Mouse (Mus musculus): ENCODE data around the gene Nqo1.

The Nqo1 gene

DNA sequence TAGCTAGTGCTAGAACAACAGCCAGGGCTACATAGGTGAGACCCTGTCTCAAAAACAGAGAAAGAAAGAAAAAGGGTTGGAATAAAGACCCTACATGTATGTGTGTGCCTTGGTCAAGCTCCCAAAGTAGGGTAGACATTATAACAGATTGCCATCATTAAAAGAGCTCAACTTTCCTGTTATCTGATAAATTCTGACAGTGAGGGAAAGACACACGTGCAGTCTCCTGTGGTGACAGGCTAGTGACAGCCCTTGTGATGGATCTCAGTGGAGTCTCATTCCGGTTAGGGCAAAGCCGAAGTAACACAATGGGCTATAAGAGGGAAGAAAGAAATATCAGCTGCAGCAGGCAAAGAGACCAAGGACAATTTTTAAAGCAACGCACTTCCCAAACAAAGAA, 1.1 kb upstream of the Nqo1 start:
- in situ Hi-C loops (cut with MboI), result no loop called here

DNA sequence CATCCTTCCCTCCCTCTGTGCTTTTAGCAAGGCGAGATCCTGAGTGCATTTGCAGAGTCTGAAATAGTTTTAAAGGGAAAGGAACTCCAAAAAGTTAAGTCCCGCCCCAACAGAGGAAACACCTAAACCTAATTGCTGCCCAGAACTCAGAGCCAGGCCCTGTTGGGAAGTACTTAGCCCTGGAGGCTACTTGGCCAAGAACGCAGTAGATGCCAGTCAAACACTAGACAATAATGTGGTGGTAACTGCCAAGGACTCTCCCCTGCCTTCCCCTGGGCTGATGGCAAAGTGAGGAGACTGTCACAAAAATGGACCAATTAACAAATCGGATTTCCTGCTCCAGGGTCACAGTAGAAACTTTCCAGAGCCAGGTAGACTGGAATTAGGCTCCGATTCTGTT, 1.1 kb downstream of the Nqo1 start:
- in situ Hi-C loops (cut with MboI), result no loop called here

DNA sequence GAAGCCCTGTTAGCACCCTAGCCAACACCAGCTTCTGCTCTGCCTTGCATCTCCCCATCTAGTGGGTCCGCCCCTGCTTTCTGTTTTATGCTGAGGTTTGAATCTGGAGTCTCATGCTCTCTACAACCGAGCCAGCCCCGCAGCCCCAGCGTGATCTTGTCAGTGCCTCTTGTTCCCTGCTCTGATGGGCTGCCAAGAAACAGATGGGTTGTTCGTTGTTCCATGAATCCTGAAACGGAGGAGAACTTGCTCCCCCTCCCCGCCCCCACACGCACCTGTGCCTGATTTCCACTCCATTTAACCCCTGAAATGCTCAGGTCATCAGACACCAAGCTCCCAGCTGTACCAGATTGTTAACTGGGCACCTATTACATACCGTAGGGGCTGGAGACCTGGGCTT, 3.5 kb downstream of the Nqo1 start:
- in situ Hi-C loops (cut with MboI), result no loop called here

- in situ Hi-C loops (cut with MboI), result no loop called here
These were observed 5.3 kb downstream of the Nqo1 start for GRCm38 (mm10) chr8:107397665-107398064.

GRCm38 (mm10) chr8:107396106-107396670, 6.8 kb downstream of the Nqo1 start:
- in situ Hi-C loops (cut with MboI), result no loop called here

- in situ Hi-C loops (cut with MboI), result no loop called here
These were observed 7.6 kb downstream of the Nqo1 start for GRCm38 (mm10) chr8:107395397-107395796.

DNA sequence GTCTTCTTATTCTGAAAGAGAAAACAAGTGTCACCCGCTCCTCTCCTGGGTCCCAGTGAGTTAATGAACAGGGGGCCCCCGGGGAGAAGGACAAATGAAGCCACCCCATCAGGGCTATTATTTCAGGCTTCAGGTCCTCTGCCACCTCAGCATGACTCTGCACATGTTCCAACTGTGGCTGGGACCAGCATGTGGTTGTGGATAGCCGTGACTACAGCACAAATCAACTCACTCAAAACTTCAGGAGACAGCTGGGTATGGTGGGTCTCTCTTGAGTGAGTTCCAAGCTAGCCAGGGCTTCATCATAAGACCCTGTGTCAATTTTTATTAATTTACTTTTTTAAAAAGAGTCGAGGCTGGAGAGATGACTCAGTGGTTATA, 11.9 kb downstream of the Nqo1 start:
- in situ Hi-C loops (cut with MboI), result no loop called here

DNA sequence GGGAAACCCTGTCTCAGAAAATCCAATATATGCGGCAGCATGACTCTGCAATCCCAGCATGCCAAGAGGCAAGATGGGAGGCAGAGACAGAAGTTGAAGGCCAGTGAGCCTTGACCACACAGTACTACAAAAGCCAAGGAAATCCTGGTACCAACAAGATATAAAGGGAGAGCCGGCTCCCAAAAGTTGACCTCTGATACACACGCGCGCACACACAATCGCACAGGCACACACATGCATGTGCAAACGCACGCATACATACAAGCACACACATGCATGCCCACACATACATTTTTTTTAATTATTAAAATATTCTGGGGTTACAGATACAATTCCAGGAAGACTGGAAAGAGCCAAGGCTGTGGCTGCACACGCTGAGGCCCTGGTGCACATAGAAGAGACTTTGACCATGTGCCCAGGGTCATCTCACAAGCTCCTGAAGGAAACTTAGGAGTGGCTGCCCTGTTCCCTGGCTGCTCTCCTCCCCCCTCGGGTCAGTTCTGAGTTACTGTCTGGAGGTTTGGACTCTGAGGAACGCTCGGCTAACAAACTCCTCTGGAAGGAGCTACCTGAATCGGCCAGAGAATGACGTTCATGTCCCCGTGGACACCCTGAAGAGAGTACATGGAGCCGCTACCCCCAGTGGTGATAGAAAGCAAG, 12.4 kb downstream of the Nqo1 start:
- in situ Hi-C loops (cut with MboI), result no loop called here

GRCm38 (mm10) chr8:107389557-107389956, 13.4 kb downstream of the Nqo1 start:
- in situ Hi-C loops (cut with MboI), result no loop called here

DNA sequence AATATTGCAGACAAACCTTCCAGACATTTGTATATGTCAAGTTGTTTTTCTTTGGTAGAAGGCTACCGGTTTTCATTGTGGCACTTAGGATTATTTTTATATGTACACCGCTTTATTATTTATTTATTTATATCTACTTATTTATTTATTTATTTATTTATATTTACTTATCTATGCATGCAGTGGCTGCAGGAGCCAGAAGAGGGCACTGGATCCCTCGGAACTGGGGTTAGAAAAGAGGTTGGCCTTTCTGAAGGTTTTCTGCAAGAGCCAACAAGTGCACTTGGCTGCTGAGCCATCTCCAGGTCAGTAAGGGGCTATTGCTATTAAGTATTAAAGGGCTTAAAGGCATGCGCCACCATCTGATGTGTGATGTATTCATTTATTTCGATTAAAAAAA, 15.1 kb downstream of the Nqo1 start:
- in situ Hi-C loops (cut with MboI), result no loop called here

DNA sequence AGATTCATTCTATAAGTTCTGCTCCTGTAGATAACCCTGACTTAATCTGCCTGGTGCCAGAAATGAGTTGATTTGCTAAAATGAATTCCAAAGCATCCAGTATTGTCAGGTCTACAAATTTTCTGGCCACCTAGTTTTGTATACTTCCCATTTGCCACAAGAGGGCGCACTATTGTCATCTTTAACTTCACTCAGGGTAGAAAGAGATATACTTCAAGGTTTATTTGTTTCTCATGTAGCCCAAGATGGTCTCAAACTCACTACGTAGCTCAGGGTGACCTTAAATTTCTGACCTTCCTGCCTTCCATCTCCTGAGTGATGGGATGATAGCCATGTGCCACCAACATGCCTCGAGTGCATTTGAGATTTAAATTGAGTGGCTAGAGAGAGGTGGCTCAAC, 16.4 kb downstream of the Nqo1 start:
- in situ Hi-C loops (cut with MboI), result no loop called here

DNA sequence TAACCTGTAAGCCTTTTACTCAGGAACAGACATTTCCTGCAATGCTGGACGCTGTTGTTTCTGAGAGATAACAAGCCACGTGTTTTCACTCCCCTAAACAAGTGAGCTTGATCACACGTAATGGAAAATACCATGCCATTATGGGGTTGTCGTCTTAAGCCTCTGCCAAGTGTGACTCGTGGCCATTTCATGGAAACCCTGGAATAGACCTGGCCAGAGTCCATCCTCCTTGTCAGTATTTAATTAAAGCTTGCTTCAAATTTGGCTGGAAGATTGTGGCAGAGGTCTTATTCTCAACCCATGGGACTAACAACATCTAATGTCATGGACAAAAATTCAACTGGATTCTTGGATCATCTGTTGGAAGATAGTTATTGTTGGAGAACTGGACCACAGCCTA, 16.8 kb downstream of the Nqo1 start:
- in situ Hi-C loops (cut with MboI), result no loop called here

- in situ Hi-C loops (cut with MboI), result no loop called here
These were observed 17.9 kb downstream of the Nqo1 start for GRCm38 (mm10) chr8:107385063-107385462.

DNA sequence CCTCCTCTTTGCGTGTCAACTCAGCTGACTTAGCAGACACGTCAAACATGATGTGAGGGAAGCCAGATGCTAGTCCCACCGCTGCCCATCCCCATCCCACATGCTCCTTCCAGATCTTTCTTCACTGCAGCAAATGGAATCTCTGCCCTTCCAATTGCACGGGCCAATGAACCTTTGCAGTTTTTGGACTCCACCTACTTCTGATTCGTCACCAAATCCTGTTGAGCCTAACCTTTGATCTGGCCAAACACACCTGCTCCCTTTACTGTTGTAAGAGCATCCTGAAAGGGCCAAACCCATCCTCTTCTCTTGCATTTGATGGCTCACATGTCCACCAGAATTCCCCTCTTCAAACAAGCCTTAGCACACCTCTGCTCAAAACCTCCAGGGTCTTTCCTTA, 18.4 kb downstream of the Nqo1 start:
- in situ Hi-C loops (cut with MboI), result no loop called here

DNA sequence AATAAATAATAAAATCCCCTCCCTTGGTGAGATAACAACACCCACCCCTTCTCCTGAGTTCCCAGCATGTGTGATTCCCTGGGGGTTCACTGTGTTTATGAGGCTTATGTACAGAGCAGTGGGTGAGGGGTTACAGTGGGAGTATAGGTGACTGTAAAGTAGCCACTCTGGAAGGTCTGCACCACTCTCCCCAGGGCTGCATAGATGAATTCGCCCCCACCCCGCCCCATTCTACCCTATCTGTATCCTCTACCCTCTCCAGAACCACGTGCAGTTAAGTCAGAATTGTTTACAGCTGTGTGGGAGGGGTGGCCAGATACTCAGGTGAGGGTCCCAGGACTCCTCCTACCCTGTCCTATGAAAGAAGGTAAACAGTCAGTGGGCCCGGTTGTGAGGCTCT, 20.1 kb downstream of the Nqo1 start:
- in situ Hi-C loops (cut with MboI), result no loop called here

GRCm38 (mm10) chr8:107381666-107382065, 21.3 kb downstream of the Nqo1 start:
- in situ Hi-C loops (cut with MboI), result no loop called here

- in situ Hi-C loops (cut with MboI), result no loop called here
These were observed 22.3 kb downstream of the Nqo1 start for GRCm38 (mm10) chr8:107380734-107381133.

DNA sequence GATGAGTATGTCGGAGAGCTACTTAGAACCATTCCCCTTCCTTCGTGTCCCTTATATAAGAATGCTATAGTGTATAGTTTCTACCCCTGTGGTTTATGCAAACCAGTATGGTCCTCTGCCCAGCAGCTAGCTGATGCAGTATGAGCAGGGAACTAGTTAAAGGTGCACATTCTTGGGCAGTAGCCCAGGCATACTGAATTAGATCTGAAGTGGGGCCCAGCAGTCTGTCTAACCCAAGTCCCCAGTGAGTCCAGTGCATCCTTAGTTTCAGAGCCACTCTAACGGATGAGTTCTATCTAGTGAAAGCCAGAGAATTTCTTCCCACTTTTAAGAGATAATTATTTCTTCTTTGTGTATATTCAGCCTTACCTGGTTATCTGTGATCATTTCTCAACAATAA, 25.7 kb downstream of the Nqo1 start:
- in situ Hi-C loops (cut with MboI), result no loop called here

DNA sequence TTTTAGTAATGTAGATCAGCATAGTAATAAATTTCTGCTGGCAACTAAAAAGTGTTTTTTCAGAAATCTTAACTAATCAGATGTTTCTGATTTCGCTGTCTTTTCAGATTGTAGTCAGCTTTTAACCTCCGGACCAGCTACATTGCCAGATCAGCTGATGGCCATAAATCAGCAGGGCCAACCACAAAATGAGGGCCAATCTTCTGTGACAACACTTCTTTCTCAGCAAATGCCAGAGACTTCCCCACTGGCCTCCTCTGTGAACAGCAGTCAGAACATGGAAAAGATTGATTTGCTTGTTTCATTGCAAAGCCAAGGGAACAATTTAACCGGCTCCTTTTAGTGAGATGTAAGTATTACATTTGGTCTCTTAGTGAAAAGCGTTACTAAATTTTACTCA, 32.7 kb downstream of the Nqo1 start:
- in situ Hi-C loops (cut with MboI), result no loop called here
